Mouse (Mus musculus): ENCODE results near the gene Olfr202. TPM values are rescaled to one million over a fixed set of nuclear protein-coding genes. Genes with fewer than 3 reads are reported as not detected.
"Not testable (repeated sequence)": the region's sequence is repeated elsewhere in the genome, so short reads cannot be mapped to it uniquely, and the experiment has no call there.

The Olfr202 gene
- not detected for total RNA-seq (2021)
- long read RNA-seq, experiment 1: 0 reads
- long read RNA-seq, experiment 2: 0 reads

DNA sequence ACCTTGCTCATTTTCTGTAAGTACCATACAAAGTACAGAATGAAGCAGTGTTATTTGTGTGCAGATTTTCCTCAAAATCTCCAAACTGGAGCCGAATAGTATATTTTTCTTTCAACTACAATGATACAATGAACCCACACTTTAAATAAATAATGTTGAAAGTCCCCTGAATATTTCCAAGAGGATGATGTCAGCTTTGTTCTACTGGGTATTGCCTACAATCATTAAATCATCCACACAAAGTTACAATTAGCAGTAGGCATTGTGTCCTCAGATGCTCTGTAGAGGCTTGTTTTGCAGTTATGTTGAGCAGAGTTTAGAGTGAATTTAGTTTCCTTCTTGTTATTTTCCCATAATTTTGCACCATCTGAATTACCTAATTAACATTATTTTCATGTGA lies at the start of gene Olfr202:
Gene Olfr202 (minus strand): TSS at position 101 of the 400 bp plus-strand sequence.
- no peak for DNase-seq

- DNase-seq: no peak
These were observed 44.4 kb upstream of the Olfr202 start, which contains the start of gene Olfr205 for GRCm38 (mm10) chr16:59331038-59331437. Gene Olfr205, minus strand, starts transcription at chr16:59331138.

DNA sequence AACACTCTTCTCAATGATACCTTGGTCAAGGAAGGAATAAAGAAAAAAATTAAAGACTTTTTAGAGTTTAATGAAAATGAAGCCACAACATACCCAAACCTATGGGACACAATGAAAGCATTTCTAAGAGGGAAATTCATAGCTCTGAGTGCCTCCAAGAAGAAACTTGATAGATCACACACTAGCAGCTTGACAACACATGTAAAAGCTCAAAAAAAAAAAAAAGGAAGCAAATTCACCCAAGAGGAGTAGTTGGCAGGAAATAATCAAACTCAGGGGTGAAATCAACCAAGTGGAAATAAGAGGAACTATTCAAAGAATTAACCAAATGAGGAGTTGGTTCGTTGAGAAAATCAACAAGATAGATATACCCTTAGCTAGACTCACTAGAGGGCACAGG lies 36.7 kb upstream of the Olfr202 start:
- DNase-seq: not testable (repeated sequence)

- no peak for DNase-seq
These were observed 31.6 kb upstream of the Olfr202 start, which contains the start of gene Olfr204 for GRCm38 (mm10) chr16:59318148-59318547. Gene Olfr204, minus strand, starts transcription at chr16:59318248.

GRCm38 (mm10) chr16:59298581-59298980 lies 12.0 kb upstream of the Olfr202 start, which contains the start of gene Olfr203:
Gene Olfr203, plus strand, starts transcription at chr16:59298881.
- DNase-seq: no peak

DNA sequence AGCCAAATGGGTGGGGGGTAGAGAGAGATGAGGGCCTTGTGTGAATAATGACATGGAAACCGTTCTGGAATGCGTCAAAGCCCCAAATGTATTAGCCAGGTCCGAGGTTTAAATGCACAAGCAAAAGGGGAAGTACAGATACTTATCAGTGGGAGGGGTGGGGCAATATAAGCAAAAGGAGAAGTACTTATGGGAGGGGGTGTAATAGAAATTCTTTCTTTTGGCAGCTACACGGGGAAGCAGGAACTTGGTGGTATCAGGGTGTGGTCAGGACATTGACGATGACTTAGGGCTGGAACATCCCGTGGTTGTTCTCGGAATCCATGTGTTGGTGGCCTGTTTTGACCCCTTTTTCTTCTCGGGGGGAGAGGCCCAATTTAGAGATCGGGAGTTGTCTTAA lies 983 bp upstream of the Olfr202 start:
- DNase-seq: not testable (repeated sequence)

- no peak for DNase-seq
These were observed 3.1 kb downstream of the Olfr202 start for GRCm38 (mm10) chr16:59283476-59283875.

DNA sequence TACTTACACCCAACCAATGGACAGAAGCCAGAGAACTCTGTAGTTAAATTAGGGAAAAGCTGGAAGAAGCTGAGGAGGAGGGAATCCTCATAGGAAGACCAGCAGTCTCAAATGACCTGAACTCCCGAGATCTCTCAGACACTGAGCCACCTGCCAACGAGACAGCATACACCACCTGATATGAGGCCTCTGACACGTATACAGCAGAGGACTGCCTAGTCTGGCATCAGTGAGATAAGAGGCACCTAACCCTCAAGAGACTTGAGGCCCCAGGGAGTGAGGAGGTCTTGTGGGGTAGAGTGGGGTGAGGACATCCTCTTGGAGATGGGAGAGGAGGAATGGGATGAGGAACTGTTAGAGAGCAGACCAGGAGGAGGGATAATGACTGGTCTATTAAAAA lies 6.1 kb downstream of the Olfr202 start:
- DNase-seq: no peak

DNA sequence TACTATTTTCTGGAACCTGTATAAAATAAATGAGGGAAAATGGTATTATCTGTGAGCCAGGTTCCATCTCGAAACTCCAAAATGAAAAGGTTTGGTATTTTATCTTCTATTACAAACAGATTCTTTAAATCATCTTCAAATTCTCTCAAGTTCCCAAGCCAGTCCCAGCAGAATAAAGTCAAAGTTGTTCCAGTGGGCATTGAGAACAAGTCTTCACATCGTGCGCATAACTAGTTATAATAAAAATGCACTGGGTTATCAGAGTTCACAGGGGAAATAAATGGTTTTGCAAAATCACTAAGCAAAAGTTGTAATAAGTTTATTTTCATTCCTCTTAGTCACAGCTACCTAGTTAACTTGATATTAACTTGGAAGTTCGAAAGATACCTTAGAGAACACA lies 14.1 kb downstream of the Olfr202 start, which contains the start of gene Olfr201:
Gene Olfr201 (minus strand): TSS at position 101 of the 400 bp plus-strand sequence.
- DNase-seq: not testable (repeated sequence)

GRCm38 (mm10) chr16:59269097-59269496 lies 17.5 kb downstream of the Olfr202 start:
- DNase-seq: not testable (repeated sequence)

DNA sequence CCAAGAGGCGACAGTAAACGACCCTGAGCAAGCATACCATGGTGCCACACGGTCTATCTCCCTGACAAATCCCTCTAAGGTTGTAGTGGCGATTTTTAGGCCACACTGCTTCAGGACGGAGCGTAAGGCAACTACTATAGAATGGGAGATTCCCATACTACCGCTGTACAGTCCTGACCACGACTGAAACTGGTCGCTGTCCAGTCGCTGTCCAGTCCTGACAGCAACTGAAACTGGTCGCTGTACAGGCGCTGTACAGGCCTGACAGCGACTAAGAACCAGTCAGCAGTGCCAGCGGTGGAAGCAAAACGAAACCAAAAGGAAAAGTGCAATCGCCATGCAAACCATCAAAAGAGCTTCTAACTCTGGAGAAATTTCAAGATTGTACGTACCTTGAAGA lies 36.9 kb downstream of the Olfr202 start:
- DNase-seq: no peak

Other genes starting within 250 kb of the Olfr202 start
- not detected for gene Olfr187, start 247.0 kb downstream of the Olfr202 start, total RNA-seq (2021)
- not detected for gene Olfr190, start 208.8 kb downstream of the Olfr202 start, total RNA-seq (2021)
- gene Olfr191, start 197.0 kb downstream of the Olfr202 start, total RNA-seq (2021): not detected
- not detected for gene Olfr193, start 174.9 kb downstream of the Olfr202 start, total RNA-seq (2021)
- gene Olfr194, start 165.7 kb downstream of the Olfr202 start, total RNA-seq (2021): not detected
- gene Olfr195, start 139.7 kb downstream of the Olfr202 start, total RNA-seq (2021): not detected
- not detected for gene Olfr196, start 116.3 kb downstream of the Olfr202 start, total RNA-seq (2021)
- gene Olfr198, start 83.3 kb downstream of the Olfr202 start, total RNA-seq (2021): not detected
- not detected for gene Olfr199, start 67.0 kb downstream of the Olfr202 start, total RNA-seq (2021)
- gene Olfr201, start 14.2 kb downstream of the Olfr202 start, total RNA-seq (2021): not detected
- not detected for gene Olfr203, start 12.1 kb upstream of the Olfr202 start, total RNA-seq (2021)
- not detected for gene Olfr204, start 31.5 kb upstream of the Olfr202 start, total RNA-seq (2021)
- gene Olfr205, start 44.3 kb upstream of the Olfr202 start, total RNA-seq (2021): not detected
- not detected for gene Olfr206, start 62.5 kb upstream of the Olfr202 start, total RNA-seq (2021)
- gene Olfr209, start 77.2 kb upstream of the Olfr202 start, total RNA-seq (2021): not detected
- gene Gabrr3, start 120.5 kb upstream of the Olfr202 start, total RNA-seq (2021): not detected
- 10 to 100 TPM; 15.2 to 16.3 TPM for gene Riox2, start 185.0 kb upstream of the Olfr202 start, total RNA-seq (2021)